Mouse (Mus musculus) megakaryocyte, embryonic 14.5 days (primary cell): ENCODE results near the gene Ank3.

Source experiments
- FLI1 ChIP-seq: IDR thresholded peaks from 2 replicates; pipeline ENCODE4 v1.6.1; 2012; ENCODE audit warnings: low read length, inconsistent platforms, mixed read lengths
- GATA1 ChIP-seq: IDR thresholded peaks from 3 replicates; pipeline ENCODE4 v1.6.1; 2012; ENCODE audit warnings: mixed read lengths, low read length, inconsistent platforms, borderline replicate concordance

DNA sequence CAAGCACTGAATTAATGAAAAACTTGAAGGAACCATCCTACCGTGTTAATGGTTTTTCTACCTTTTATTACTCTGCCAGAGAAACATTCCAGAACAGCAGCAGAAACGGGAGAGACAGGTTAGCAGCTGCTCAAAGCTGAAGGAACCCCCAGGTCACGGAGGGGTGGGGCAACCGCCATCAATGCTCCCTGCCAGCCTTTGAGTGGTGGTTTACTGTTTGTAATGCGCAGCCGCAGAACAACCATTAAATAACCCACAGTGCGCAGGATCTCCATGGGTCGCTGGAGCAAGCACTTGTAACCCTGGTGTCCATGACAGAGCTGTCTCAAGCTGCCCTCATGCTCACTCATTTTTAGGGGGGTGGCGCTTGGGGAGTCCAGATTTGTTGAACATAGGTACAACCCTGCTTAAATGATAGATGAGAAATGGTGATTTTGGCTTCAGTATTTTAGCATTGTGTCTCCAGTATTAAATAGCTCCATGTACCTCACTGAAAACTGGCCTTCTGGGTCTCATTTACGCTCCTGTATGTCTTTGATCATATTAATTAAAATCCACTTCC is 133.7 kb downstream of the Ank3 start:
- no peak for TF ChIP-seq GATA1
- no peak for TF ChIP-seq FLI1
